Mouse (Mus musculus): ENCODE data around the gene Olfr374. TPM values are rescaled to one million over a fixed set of nuclear protein-coding genes. Genes with fewer than 3 reads are reported as not detected.

Olfr374 gene
- total and polyA plus RNA-seq, 3 experiments, result 0.22 TPM; not detected in 2

GRCm38 (mm10) chr8:72160707-72161697 lies 54.2 kb downstream of the Olfr374 start, which contains the start of gene Rab8a:
Gene Rab8a (plus strand): TSS chr8:72161200.
- ATAC-seq (ENCODE audit: extremely low read depth, insufficient number of reproducible peaks, low FRiP score, poor library complexity, severe bottlenecking) (peak; percentile 96), DNase-seq (ENCODE audit: low spot score) (peak; percentile 100)
- H3K4me1 ChIP-seq (ENCODE audit: insufficient read depth, low read depth, low read length), result peaks cover 52% of the 10 kb centered on the region
- H3K4me3 ChIP-seq (ENCODE audit: low read depth, low read length), result peak within 1 kb of the TSS; percentile 87
- H3K27me3 ChIP-seq (ENCODE audit: insufficient read depth, low read length), result no peaks in the 10 kb centered on the region
- peaks cover 59% of the 10 kb centered on the region for H3K36me3 ChIP-seq (replicated peaks)
- no peaks in the 10 kb centered on the region for H3K9me3 ChIP-seq (replicated peaks)
- TF ChIP-seq TAL1 (conservative IDR thresholded peaks at IDR 0.05; ENCODE audit: low read depth, low read length) (no peak), GATA2 (IDR thresholded peaks at IDR 0.05; ENCODE audit: borderline replicate concordance, low read depth, low read length) (no peak), GATA1 (IDR thresholded peaks at IDR 0.05; ENCODE audit: borderline replicate concordance, low read length) (no peak), CTCF (IDR thresholded peaks at IDR 0.05; ENCODE audit: low read depth, low read length) (no peak), POLR2AphosphoS5 (IDR thresholded peaks at IDR 0.05; ENCODE audit: insufficient replicate concordance, low read depth, low read length) (no peak)

- no peaks in the 10 kb centered on the region for H3K27me3 ChIP-seq (ENCODE audit: insufficient read depth, low read length)
- ATAC-seq (ENCODE audit: extremely low read depth, insufficient number of reproducible peaks, low FRiP score, poor library complexity, severe bottlenecking) (no peak), DNase-seq (ENCODE audit: low spot score) (no peak)
- H3K4me3 ChIP-seq (ENCODE audit: low read depth, low read length), result peak overlapping the region; percentile 87; the same call in 1 of the 2 replicates
- H3K4me1 ChIP-seq (ENCODE audit: insufficient read depth, low read depth, low read length), result peaks cover 59% of the 10 kb centered on the region
- TF ChIP-seq POLR2AphosphoS5 (IDR thresholded peaks at IDR 0.05; ENCODE audit: insufficient replicate concordance, low read depth, low read length) (no peak), TAL1 (conservative IDR thresholded peaks at IDR 0.05; ENCODE audit: low read depth, low read length) (no peak), GATA2 (IDR thresholded peaks at IDR 0.05; ENCODE audit: borderline replicate concordance, low read depth, low read length) (no peak), GATA1 (IDR thresholded peaks at IDR 0.05; ENCODE audit: borderline replicate concordance, low read length) (no peak), CTCF (IDR thresholded peaks at IDR 0.05; ENCODE audit: low read depth, low read length) (no peak)
- no peaks in the 10 kb centered on the region for H3K9me3 ChIP-seq (replicated peaks)
- peaks cover 66% of the 10 kb centered on the region for H3K36me3 ChIP-seq (replicated peaks)
Measured at GRCm38 (mm10) chr8:72162821-72163220, 56.0 kb downstream of the Olfr374 start.

Other genes with a start within 250 kb of the Olfr374 start
- gene Zfp709, start 225.0 kb upstream of the Olfr374 start, total RNA-seq (2014; fragmentation: Nextera tagmentation), result 14.6 and 16.9 TPM in 2 replicates
- gene Zfp709, start 225.0 kb upstream of the Olfr374 start, total RNA-seq (2017), result 13.1 and 15.7 TPM in 2 replicates
- 0.45 and 0.91 TPM in 2 replicates for gene Zfp709, start 225.0 kb upstream of the Olfr374 start, polyA plus RNA-seq (2012)
- gene Zfp882, start 198.4 kb upstream of the Olfr374 start, total RNA-seq (2014; fragmentation: Nextera tagmentation), result 7.0 and 9.2 TPM in 2 replicates
- 5.4 and 6.8 TPM in 2 replicates for gene Zfp882, start 198.4 kb upstream of the Olfr374 start, total RNA-seq (2017)
- 0.47 and 0.62 TPM in 2 replicates for gene Zfp882, start 198.4 kb upstream of the Olfr374 start, polyA plus RNA-seq (2012)
- gene Zfp617, start 198.4 kb upstream of the Olfr374 start, total RNA-seq (2014; fragmentation: Nextera tagmentation), result 39.4 and 45.1 TPM in 2 replicates
- 28.1 and 31.7 TPM in 2 replicates for gene Zfp617, start 198.4 kb upstream of the Olfr374 start, total RNA-seq (2017)
- 1.8 and 3.0 TPM in 2 replicates for gene Zfp617, start 198.4 kb upstream of the Olfr374 start, polyA plus RNA-seq (2012)
- gene Zfp961, start 156.0 kb upstream of the Olfr374 start, total RNA-seq (2014; fragmentation: Nextera tagmentation), result 59.4 and 73.2 TPM in 2 replicates
- gene Zfp961, start 156.0 kb upstream of the Olfr374 start, total RNA-seq (2017), result 25.1 and 34.5 TPM in 2 replicates
- gene Zfp961, start 156.0 kb upstream of the Olfr374 start, polyA plus RNA-seq (2012), result 2.2 and 5.4 TPM in 2 replicates
- not detected in 2 replicates for gene Cyp4f18, start 97.4 kb upstream of the Olfr374 start, total RNA-seq (2014; fragmentation: Nextera tagmentation)
- gene Cyp4f18, start 97.4 kb upstream of the Olfr374 start, total RNA-seq (2017), result 0.12 TPM in 1 of 2 replicates, not detected in the other
- gene Cyp4f18, start 97.4 kb upstream of the Olfr374 start, polyA plus RNA-seq (2012), result 0.10 and 0.12 TPM in 2 replicates
- gene Olfr372, start 65.8 kb upstream of the Olfr374 start, total RNA-seq (2014; fragmentation: Nextera tagmentation), result 0.29 TPM in 1 of 2 replicates, not detected in the other
- gene Olfr372, start 65.8 kb upstream of the Olfr374 start, total RNA-seq (2017), result 0.12 and 0.27 TPM in 2 replicates
- gene Olfr372, start 65.8 kb upstream of the Olfr374 start, polyA plus RNA-seq (2012), result not detected in 2 replicates
- not detected in 2 replicates for gene Olfr373, start 23.9 kb upstream of the Olfr374 start, total RNA-seq (2014; fragmentation: Nextera tagmentation)
- 0.05 and 0.06 TPM in 2 replicates for gene Olfr373, start 23.9 kb upstream of the Olfr374 start, total RNA-seq (2017)
- not detected in 2 replicates for gene Olfr373, start 23.9 kb upstream of the Olfr374 start, polyA plus RNA-seq (2012)
- gene Tpm4, start 27.9 kb downstream of the Olfr374 start, total RNA-seq (2014; fragmentation: Nextera tagmentation), result not detected in 2 replicates
- 2.2 and 2.7 TPM in 2 replicates for gene Tpm4, start 27.9 kb downstream of the Olfr374 start, total RNA-seq (2017)
- 0.03 and 0.04 TPM in 2 replicates for gene Tpm4, start 27.9 kb downstream of the Olfr374 start, polyA plus RNA-seq (2012)
- 63.9 and 77.0 TPM in 2 replicates for gene Rab8a, start 54.2 kb downstream of the Olfr374 start, total RNA-seq (2014; fragmentation: Nextera tagmentation)
- 418 and 431 TPM in 2 replicates for gene Rab8a, start 54.2 kb downstream of the Olfr374 start, total RNA-seq (2017)
- gene Rab8a, start 54.2 kb downstream of the Olfr374 start, polyA plus RNA-seq (2012), result 51.8 and 63.6 TPM in 2 replicates
- 1.6 TPM in 1 of 2 replicates, not detected in the other for gene Hsh2d, start 82.6 kb downstream of the Olfr374 start, total RNA-seq (2014; fragmentation: Nextera tagmentation)
- 0.16 and 0.35 TPM in 2 replicates for gene Hsh2d, start 82.6 kb downstream of the Olfr374 start, total RNA-seq (2017)
- gene Hsh2d, start 82.6 kb downstream of the Olfr374 start, polyA plus RNA-seq (2012), result 1.5 and 2.2 TPM in 2 replicates
- gene Cib3, start 105.8 kb downstream of the Olfr374 start, total RNA-seq (2014; fragmentation: Nextera tagmentation), result not detected in 2 replicates
- 0.23 TPM in 1 of 2 replicates, not detected in the other for gene Cib3, start 105.8 kb downstream of the Olfr374 start, total RNA-seq (2017)
- not detected in 2 replicates for gene Cib3, start 105.8 kb downstream of the Olfr374 start, polyA plus RNA-seq (2012)
- not detected in 2 replicates for gene Gm11034, start 106.6 kb downstream of the Olfr374 start, total RNA-seq (2014; fragmentation: Nextera tagmentation)
- not detected in 2 replicates for gene Gm11034, start 106.6 kb downstream of the Olfr374 start, total RNA-seq (2017)
- gene Gm11034, start 106.6 kb downstream of the Olfr374 start, polyA plus RNA-seq (2012), result not detected in 2 replicates
- 17.1 and 20.7 TPM in 2 replicates for gene Fam32a, start 112.7 kb downstream of the Olfr374 start, total RNA-seq (2014; fragmentation: Nextera tagmentation)
- 32.7 and 34.8 TPM in 2 replicates for gene Fam32a, start 112.7 kb downstream of the Olfr374 start, total RNA-seq (2017)
- 49.4 and 50.9 TPM in 2 replicates for gene Fam32a, start 112.7 kb downstream of the Olfr374 start, polyA plus RNA-seq (2012)
- gene Ap1m1, start 133.0 kb downstream of the Olfr374 start, total RNA-seq (2014; fragmentation: Nextera tagmentation), result 49.8 and 62.7 TPM in 2 replicates
- gene Ap1m1, start 133.0 kb downstream of the Olfr374 start, total RNA-seq (2017), result 35.0 and 39.4 TPM in 2 replicates
- gene Ap1m1, start 133.0 kb downstream of the Olfr374 start, polyA plus RNA-seq (2012), result 93.8 and 98.3 TPM in 2 replicates
- gene Gm10282, start 198.2 kb downstream of the Olfr374 start, total RNA-seq (2014; fragmentation: Nextera tagmentation), result 66.3 and 84.2 TPM in 2 replicates
- gene Gm10282, start 198.2 kb downstream of the Olfr374 start, total RNA-seq (2017), result 80.3 and 87.9 TPM in 2 replicates
- 164 and 205 TPM in 2 replicates for gene Gm10282, start 198.2 kb downstream of the Olfr374 start, polyA plus RNA-seq (2012)
- gene Klf2, start 212.0 kb downstream of the Olfr374 start, total RNA-seq (2014; fragmentation: Nextera tagmentation), result not detected in 2 replicates
- gene Klf2, start 212.0 kb downstream of the Olfr374 start, total RNA-seq (2017), result 0.11 and 0.12 TPM in 2 replicates
- gene Klf2, start 212.0 kb downstream of the Olfr374 start, polyA plus RNA-seq (2012), result 1.1 and 1.9 TPM in 2 replicates

Measured in G1E (cell line).